Mouse (Mus musculus): ENCODE data around the gene Eef1akmt4.

DNA sequence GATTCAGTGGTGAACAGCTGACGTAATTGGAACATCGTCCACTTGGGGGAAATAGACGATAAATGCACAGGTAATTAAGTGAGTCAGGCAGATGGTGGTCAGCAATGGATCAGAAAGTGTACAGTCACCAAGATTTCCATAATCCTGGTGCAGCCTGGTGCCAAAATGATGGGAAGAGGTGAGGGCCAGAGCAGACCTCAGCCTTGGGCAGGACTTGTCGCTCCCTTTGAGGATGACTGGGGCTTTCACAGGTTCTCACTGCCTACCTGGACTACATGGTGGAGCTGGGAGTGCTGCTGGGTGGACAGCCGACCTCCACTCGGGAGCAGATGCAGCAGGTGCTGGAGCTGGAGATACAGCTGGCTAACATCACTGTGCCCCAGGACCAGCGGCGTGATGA, 26.0 kb downstream of the Eef1akmt4 start:
- TF ChIP-seq CTCF (IDR thresholded peaks at IDR 0.05; ENCODE audit: control insufficient read depth, insufficient read depth, low read length) (no peak), POLR2A (IDR thresholded peaks at IDR 0.05; ENCODE audit: borderline replicate concordance, control insufficient read depth, low read depth, low read length) (no peak)

Data from bone marrow, adult 2 months (tissue).